Mouse (Mus musculus) embryo, embryonic 11.5 days (tissue): ENCODE measurements around the gene Gm42372.

ENCODE experiments used
- DNase-seq: peaks from one replicate; pipeline ENCODE4 v3.0.0-alpha.2; 2012; ENCODE audit warnings: low read depth, low spot score

Gm42372 gene

GRCm38 (mm10) chr7:16959539-16960187 lies 23.2 kb upstream of the Gm42372 start, which contains the start of gene Pnmal1:
Pnmal1 (plus strand) TSS chr7:16959679.
- DNase-seq = peak; percentile 84

- no peak for DNase-seq
Measured at GRCm38 (mm10) chr7:16961678-16962077, 21.2 kb upstream of the Gm42372 start.

GRCm38 (mm10) chr7:16968414-16968813 lies 14.5 kb upstream of the Gm42372 start:
- no peak for DNase-seq

- no peak for DNase-seq
Measured at GRCm38 (mm10) chr7:16971160-16971559, 11.7 kb upstream of the Gm42372 start.

GRCm38 (mm10) chr7:16974018-16974417 lies 8.9 kb upstream of the Gm42372 start:
- DNase-seq = no peak

GRCm38 (mm10) chr7:16976298-16976697 lies 6.6 kb upstream of the Gm42372 start:
- no peak for DNase-seq

- DNase-seq = no peak
Measured at GRCm38 (mm10) chr7:16978173-16978572, 4.7 kb upstream of the Gm42372 start.

- DNase-seq = no peak
Measured at GRCm38 (mm10) chr7:16978593-16978992, 4.3 kb upstream of the Gm42372 start.

GRCm38 (mm10) chr7:16980348-16980747 lies 2.5 kb upstream of the Gm42372 start:
- no peak for DNase-seq

GRCm38 (mm10) chr7:16987541-16988149 lies 4.8 kb downstream of the Gm42372 start:
- no peak for DNase-seq

- DNase-seq = no peak
Measured at GRCm38 (mm10) chr7:16988405-16988804, 5.5 kb downstream of the Gm42372 start.

- DNase-seq = no peak
Measured at GRCm38 (mm10) chr7:16990006-16990744, 7.3 kb downstream of the Gm42372 start.

GRCm38 (mm10) chr7:16991681-16992450 lies 9.0 kb downstream of the Gm42372 start:
- DNase-seq = peak; percentile 62

- no peak for DNase-seq
Measured at GRCm38 (mm10) chr7:16992451-16992807, 9.5 kb downstream of the Gm42372 start, which contains the start of gene Ccdc8. Ccdc8 (plus strand) TSS chr7:16992708.

- DNase-seq = peak; percentile 75
Measured at GRCm38 (mm10) chr7:16993651-16994399, 10.9 kb downstream of the Gm42372 start.

GRCm38 (mm10) chr7:16994400-16994799 lies 11.5 kb downstream of the Gm42372 start:
- no peak for DNase-seq

- no peak for DNase-seq
Measured at GRCm38 (mm10) chr7:16995345-16995744, 12.5 kb downstream of the Gm42372 start.

- DNase-seq = no peak
Measured at GRCm38 (mm10) chr7:16999233-16999632, 16.3 kb downstream of the Gm42372 start.

GRCm38 (mm10) chr7:16999650-17000049 lies 16.8 kb downstream of the Gm42372 start:
- DNase-seq = peak; percentile 67

- peak; percentile 77 for DNase-seq
Measured at GRCm38 (mm10) chr7:17002375-17003195, 19.7 kb downstream of the Gm42372 start.
